Mouse (Mus musculus) skeletal muscle tissue, adult 2 months (tissue): Measurements from ENCODE around the gene Cx3cl1.

Experiments used
- DNase-seq: peaks from one replicate; pipeline ENCODE4 v3.0.0-alpha.2; 2012; ENCODE audit warnings: low read depth, low spot score

Gene Cx3cl1

DNA sequence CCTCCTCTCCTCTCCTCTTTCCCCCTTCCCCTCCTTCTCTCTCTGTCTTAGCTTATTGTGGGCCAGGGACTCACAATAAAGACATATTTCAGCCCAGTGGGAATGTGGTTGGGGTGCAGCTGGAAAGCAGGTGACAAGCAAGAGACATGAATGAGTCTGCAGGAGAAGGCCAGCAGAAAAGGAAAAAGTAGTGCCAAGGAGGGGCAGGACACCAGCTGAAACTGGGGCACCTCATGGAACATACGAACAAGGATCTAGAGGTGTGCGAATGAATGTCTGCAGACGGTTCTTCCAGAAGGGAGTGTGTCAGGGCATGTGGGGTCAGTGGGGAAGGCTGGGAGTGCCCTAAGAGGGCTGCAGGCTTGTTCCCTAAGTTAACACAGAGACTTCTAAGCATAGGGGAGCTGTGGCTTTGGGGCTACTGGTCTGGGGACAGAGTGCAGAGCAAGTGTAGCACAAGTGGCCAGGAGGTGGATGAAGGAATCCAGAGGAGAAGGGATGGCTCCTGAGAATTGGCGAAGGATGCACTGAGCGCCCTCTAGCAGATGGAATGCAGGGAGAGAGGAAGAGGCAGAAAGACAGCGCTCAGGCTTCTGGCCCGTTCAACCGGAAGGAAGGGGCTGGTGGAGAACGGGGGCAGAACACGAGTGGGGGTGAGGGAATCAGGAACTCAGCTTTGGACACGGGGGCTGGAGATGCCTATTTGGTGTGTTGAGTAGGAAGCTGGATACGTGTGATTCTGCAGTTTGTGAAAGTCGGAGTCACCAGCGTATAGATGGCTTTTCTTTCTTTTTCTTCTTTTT is 29.7 kb downstream of the Cx3cl1 start:
- DNase-seq = no peak

DNA sequence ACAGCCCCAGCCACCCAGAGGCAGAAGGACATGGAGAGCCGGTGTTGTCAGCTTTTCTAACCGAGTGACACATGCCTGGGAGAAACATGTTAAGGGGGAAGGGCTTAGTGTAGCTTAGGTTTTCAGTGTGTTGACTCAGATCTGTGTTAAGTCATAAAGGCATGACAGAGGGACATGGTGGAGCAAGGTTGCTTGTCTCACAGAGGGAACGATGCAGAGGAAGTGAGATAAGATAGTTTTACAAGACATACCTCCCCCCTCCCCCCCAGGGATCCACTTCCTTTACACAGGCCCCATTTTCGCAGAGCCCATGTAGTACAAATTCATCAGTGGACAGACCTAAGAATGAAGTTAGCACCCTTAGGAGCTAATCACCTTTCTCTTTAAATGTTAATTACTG is 30.6 kb downstream of the Cx3cl1 start:
- no peak for DNase-seq

DNA sequence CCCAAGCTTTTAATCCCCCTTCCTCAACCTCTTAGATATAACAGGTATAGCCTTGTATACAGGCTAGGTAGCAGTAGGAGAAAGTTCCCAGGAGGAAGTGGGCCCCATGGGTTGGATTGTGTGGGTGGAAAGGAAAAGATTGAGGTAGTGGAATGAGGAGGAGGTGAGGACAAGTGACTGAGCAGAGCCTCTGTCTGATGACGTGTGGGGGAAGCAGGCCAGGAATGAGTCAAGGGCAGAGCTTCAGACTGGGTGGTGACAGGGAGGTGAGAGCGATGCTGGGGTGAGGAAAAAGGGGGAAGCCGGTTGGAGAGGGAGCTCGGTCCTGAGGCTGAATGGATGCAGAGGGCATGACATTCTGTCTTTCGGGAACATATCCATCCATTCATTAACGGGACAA is 31.7 kb downstream of the Cx3cl1 start:
- no peak for DNase-seq

DNA sequence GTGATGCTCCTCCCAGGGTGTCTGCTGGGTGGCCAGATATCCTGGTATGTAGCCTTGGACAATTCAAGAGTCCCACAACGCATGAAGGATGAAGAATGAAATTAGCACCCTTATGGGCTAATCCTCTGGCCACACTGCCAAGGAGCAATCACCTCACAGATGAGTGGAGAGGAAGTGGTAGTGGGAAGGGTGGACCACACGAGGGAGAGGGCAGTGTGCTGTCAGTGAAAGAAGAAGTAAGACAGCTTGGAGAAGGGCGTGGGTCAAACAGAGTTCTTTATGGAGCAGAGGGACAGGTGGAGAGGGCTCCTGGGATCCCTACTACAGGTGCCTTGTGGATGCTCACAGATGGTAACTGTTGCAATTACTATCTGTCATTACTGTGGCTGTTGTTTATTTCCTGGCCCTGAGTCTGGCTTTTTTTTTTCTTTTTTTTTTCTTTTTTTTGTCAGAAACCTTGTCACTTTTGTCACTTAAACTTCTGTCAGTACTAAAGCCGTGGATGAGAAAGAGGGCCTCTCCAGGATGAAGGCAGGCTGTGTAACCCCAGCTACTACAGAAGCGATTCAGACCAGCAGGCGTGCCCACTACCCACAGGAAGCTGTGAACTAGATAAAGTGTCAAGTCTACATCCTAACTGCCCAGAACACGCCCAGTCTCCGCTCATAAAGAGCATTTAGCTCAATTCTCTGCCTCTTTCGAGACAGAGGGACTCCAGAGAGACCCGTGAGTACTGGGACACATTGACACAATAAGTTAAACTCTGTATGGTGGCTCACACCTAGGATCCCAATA is 32.9 kb downstream of the Cx3cl1 start:
- DNase-seq = no peak

DNA sequence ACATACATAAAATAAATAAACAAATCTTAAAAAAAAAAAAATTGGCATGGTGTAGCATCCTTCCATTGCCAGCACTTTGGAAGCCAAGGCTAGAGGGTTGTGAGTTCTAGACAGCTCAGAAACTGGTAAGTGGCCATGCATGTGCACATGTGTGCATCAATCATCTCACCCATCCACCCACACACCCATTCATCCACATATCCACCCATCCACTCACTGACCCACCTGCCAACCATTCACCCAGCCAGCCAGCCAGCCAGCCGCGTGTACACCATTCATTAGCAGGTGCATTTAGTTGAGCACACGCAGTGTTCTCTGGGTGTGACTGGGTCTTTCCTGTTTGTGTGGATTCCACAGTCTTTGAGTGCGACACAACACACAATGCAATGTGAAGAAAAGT is 34.0 kb downstream of the Cx3cl1 start:
- DNase-seq = no peak

DNA sequence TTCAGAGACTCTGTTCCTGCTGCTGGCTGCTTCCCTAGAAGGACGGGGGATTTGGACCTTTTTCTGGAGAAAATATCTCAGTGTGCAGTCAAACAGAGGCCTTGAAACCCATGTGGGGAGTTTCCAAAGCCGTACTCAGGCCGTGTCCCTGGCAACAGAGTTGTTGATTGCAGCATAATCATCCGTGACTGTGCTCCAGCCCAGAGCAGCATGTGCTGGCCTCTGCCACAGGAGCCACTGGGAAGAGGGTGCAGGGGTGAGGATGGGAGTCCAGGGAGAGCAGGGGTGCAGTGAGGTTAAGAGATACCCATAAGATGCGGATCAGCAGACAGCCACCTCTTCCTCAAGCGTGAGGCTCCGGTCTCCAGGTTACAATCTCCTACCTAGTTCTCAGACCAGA is 35.7 kb downstream of the Cx3cl1 start:
- DNase-seq = no peak

DNA sequence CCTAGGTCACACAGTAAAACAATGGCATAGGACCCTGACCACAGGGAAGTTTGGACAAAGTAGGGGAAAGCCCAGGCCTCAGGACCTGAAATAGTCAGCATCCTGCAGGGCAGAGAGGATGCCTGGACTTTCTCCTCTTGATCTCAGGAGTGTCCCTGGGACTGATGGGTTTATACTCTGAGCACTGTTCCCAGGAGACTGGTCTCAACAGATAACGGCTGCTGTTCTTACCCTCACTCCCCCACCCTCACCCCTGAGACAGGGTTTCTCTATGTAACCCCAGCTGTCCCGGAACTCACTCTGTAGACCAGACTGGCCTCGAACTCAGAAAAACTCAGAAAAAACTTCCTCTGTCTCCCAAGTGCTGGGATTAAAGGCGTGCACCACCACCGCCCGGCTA is 36.6 kb downstream of the Cx3cl1 start:
- DNase-seq = no peak

DNA sequence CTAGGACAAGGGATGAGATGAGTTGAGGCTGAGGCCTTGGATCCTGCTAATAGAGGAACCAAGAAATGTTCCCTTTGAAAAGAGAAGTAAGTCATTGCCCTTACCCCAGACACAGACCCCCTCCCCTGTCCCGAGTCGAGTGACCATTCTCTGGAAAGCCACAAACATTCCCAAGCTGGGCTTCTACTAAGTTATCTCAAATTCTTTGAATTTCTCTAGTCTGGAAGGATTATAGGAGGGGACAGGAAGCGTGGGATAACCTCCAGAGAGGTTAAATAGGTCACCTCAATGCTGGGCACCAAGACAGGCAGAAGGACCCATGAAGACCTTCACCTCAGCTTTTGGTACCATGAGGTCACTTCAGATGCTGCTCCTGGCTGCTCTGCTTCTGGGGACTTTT is 38.3 kb downstream of the Cx3cl1 start, which contains the start of gene Ccl17:
Ccl17 (plus strand) TSS at position 301 of the 400 bp plus-strand sequence.
- DNase-seq = no peak

DNA sequence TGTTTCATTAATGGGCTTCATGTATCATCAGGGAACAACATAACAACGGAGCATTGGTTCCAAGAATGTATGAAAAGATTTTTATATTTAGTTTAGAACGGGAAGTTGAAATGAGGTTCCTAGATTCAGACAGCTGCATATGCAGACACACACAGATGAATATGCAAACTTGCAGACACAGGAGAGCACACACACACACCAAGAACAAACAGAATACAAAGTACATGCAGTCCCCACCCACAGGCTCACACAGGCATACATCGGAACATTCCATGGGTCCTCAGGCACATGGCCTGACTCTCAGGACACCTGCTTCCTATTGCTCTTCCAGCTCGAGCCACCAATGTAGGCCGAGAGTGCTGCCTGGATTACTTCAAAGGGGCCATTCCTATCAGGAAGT is 39.0 kb downstream of the Cx3cl1 start:
- DNase-seq = no peak

DNA sequence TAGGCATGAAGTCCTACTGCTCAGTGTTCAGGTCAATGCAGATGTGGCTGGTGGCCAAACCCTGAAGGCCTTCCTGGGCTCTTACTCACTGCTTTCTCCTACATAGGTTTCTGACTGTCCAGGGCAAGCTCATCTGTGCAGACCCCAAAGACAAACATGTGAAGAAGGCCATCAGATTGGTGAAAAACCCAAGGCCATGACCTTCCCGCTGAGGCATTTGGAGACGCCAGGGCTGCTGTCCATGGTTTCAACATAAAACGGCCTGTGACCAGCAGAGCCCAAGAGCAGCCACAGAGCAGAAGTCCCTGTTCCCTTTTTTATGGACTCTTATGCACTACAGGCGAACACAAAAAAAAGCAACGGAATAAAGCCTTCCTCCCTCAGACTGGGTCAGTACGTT is 39.8 kb downstream of the Cx3cl1 start:
- DNase-seq = no peak

DNA sequence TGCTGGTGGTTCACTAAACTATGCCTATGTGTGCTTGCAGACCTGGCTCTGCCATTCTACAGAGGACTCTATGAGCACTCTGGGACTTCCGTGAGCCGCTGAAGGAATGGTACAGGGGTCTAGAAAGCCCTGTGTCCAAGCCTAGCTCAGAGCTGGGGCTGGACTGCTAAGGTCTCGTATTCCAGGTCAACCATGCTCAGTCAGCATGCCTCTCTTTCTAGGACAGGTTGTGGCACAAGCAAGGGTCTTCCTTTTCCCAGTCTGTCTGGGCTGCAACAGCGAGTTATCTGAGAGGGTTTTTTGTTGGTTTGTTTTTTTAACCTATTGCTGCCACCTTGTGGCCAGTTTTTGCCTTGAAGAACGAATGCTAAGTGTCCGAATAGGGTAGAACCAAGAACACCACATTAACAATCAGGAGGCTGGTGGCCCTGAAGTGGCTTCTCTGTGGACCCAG is 40.9 kb downstream of the Cx3cl1 start:
- DNase-seq = peak; percentile 71

DNA sequence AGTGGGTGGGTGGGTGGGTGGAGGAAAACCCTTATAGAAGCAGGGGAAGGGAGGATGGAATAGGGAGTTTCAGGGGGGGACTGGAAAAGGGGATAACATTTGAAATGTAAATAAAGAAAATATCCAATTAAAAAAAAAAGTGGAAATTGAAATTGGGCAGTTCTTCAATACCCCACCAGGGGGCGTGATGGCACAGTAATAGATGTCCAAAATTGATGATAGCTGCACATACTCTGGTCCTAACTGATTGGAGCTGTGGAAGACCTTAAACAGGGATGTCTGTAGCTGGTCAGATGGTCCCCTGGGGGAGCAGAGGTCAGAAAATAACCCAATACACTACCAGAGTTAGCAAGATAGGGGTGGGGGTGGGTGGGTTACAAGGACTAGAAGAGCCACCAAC is 42.7 kb downstream of the Cx3cl1 start:
- DNase-seq = no peak

DNA sequence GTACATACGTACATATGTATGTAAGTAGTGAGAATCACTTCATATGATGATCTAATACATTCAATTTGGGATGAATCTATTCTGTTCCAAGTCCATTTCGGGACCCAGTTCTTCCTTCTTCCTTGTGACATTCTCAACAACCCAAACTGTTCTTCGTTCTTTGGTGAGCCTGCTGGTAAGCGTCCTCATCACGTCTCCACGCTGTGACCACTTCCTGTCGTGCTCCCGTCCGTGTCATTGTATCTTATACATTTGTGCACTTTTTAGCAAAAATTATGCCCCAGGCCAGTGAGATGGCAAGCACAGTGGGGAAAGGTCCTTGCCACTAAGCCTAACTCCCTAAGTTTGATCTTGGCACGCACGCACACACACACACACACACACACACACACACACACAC is 46.1 kb downstream of the Cx3cl1 start:
- no peak for DNase-seq

DNA sequence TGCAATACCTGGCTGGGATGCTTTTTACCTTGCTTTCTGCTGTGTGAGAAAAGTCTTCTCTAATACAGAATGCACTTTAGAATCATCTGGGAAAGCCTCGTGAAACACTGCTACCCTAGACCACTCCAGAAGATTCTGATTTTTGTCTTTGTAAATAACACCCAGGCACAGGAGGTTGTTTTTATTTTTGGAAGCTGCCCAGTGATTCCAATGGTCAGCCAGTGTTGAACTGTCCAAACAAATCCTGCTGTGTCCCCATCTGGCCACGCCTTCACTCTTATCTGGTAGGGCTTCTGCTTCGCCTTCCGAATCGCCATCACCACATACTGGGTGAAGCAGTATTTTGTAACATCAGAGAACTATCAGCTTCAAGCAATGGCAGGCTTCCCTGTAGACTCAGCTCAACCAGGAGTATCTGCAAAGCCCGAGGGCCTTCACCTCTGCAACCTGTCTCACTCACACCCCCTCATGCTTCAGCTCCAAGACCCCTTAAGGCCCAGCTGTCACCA is 47.9 kb downstream of the Cx3cl1 start:
- DNase-seq = no peak

DNA sequence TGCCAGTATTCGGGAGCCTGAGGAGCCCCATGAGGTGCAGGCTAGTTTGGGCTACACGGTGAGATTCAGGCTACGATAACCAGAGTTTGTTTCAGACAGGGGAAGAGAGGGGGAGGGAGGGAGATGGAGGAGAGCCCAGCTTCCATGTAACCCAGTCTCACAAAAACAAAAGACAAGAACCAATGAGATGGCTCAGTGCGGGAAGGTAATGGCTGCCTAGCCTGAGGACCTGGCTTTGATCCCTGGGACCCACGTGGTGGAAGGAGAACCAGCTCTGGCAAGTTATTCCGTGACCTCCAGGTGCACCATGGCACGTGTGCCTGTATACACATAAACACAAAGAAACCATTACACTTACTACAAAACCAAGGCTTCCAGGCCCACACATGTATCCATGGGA is 48.7 kb downstream of the Cx3cl1 start:
- DNase-seq = no peak

DNA sequence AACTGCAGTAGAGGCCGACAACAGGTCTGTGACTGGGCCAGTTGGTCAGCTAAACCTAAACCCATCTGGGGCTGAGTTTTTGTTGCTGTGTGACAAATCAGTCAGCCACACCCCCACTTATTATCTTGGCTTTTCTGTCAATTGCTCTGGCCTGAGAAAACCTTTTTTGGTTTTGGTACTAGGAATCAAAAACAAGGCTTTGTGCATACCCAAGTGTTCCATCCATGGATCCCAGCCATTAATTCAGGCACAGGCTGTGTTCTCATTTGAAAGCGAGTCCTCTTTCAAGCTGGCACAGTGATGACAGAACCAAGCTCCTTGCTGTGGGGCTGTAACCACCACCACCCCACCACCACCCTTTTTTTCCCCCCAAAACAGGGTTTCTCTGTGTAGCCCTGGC is 49.6 kb downstream of the Cx3cl1 start:
- no peak for DNase-seq

DNA sequence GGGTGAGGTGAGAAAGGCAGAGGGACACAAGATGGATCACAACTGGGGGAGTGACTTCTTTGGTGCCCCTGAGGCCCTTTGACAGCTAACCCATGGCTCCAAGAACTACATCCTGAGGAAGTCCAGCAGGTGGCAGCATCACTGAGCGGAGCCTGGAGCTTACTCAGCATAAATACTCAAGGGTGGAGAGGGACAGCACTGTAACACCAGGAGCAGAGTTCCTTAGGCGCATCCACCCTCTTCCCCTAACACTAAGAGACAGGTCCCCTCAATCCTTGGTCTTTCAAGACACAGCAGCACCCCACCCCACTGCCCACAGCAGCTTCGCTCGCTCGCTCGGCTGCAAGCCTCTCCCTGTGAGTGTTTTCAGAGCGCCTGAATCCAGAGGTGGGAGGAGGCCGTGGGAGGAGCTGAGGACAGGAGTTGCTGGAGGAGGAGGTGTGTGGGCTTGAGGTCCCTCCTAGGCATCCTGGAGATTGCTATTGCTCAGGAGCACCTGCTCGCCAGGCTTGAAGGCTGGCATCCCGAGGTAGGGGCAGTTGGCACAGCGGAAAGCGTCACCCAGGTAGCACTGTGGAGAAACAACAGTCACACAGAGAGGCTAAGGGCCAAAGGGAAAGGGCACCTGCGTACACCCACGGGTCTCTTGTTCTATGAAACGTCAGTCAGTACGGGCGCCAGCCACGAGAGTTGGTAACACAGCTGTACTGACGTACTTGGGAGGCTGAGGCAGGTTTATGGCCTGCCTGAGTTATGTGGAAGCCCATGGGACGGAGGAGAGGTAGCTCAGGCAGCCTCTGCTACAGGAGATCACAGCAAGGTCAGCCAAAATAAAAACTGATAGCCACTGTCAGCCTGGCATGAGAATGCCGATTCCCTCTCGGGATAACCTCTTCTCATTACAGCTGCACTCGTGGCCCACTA is 51.1 kb downstream of the Cx3cl1 start:
- DNase-seq = peak; percentile 46

DNA sequence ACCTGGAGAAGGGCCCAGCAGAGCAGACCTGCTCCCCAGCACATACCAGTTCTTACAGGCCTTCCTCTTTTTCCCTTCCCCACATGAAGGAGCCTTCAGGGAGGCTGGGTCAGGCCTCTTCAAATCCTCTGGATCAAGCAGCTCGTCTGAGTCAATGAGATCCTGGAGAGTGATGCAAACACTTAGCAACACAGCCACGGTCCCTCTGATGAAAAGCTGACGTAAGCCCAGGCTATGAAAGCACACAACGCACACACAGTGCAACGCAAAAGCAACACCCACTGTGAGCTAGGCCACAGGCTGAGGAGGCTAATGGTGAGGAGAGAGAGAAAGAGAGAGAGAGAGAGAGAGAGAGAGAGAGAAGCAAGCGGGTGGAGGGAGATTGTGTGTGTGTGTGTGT is 53.4 kb downstream of the Cx3cl1 start:
- no peak for DNase-seq

DNA sequence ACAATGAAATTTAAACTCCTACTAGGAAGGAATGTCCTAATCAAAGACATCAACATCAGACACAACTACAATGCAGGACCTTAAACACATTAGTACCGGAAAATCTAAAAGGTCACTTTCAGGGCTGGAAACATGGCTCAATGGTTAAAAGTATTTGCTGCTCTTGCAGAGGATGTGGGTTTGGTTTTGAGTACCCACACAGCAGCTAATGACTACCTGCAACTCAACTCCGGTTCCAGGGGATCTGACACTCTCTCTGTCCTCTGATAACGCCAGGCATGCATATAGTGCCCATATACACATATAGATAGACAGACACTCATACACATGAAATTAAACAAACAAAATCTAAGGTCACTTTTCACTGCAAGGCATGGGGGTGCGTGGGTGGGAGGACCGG is 54.4 kb downstream of the Cx3cl1 start:
- DNase-seq = no peak

DNA sequence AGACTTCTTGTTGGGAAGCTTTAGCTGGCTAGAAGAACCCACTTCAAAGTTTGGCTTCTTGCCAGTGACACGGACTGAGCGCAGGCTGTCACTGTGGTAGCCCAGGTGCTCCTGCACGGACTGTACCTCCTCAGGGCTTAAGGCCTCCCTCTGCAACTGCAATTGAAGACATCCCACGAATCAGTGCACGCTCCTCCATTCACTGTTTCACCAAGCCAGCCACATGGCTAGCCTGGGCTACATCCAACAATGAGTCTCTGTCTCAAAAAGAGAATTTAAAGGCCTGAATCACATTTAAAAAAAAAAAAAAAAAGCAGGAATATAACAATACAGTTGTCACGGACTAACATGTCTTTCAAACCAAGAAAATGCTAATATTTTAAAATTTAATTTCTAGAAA is 56.5 kb downstream of the Cx3cl1 start:
- no peak for DNase-seq
